Mouse (Mus musculus) stomach, embryonic 16.5 days (tissue): ENCODE data around the gene Dupd1. TPM values are rescaled to one million over a fixed set of nuclear protein-coding genes. Genes with fewer than 3 reads are reported as not detected.

Experiments
- ATAC-seq: fragments of 200-750 bp; cut with Nextera tagmentation; 2 replicates; pipeline ENCODE4 v1.8.0; 2017; ENCODE audit warnings: moderate number of reproducible peaks, moderate TSS enrichment; ENCODE audit not compliant: insufficient read depth, low FRiP score
- H3K27ac ChIP-seq: fragments of 300-500 bp; sonication (generic); 2 replicates; pipeline ENCODE4 v1.5.1; 2014; ENCODE audit warnings: low read length
- H3K27me3 ChIP-seq: fragments of 300-500 bp; sonication (generic); 2 replicates; pipeline ENCODE4 v1.6.1; 2014; ENCODE audit warnings: low read length, control low read depth, mixed read lengths; ENCODE audit not compliant: control insufficient read depth, insufficient read depth
- H3K36me3 ChIP-seq: fragments of 300-500 bp; sonication (generic); 2 replicates; pipeline ENCODE4 v1.6.1; 2014; ENCODE audit warnings: low read length; ENCODE audit not compliant: control insufficient read depth, insufficient read depth
- H3K4me1 ChIP-seq: fragments of 300-500 bp; sonication (generic); 2 replicates; pipeline ENCODE4 v1.6.1; 2014; ENCODE audit warnings: low read length, control low read depth, mixed read lengths; ENCODE audit not compliant: control insufficient read depth, insufficient read depth
- H3K4me2 ChIP-seq: fragments of 300-500 bp; sonication (generic); 2 replicates; pipeline ENCODE4 v1.6.1; 2014; ENCODE audit warnings: low read depth, low read length, mixed read lengths
- H3K4me3 ChIP-seq: fragments of 300-500 bp; sonication (generic); replicated peaks from 2 replicates; pipeline ENCODE4 v1.5.1; 2014; ENCODE audit warnings: mild to moderate bottlenecking, low read length
- H3K9ac ChIP-seq: fragments of 300-500 bp; sonication (generic); 2 replicates; pipeline ENCODE4 v1.6.1; 2014; ENCODE audit warnings: low read length
- H3K9me3 ChIP-seq: fragments of 300-500 bp; sonication (generic); replicated peaks from 2 replicates; pipeline ENCODE4 v1.6.1; 2016; ENCODE audit warnings: low read length, control low read depth; ENCODE audit not compliant: control insufficient read depth
- WGBS: fragments of 180-500 bp; shearing (Covaris S2); extraction: QIAGEN DNeasy Blood & Tissue Kit; methylation state at CpG from one replicate; pipeline ENCODE4 v1.1.7; 2014; 5-methylcytosine and 5-hydroxymethylcytosine counted together
- polyA plus RNA-seq: library from polyadenylated mRNA; unstranded; fragments of >200 nt; fragmentation: Nextera tagmentation; extraction: Ambion mirVana; gene quantifications from 2 replicates; pipeline ENCODE4 v1.2.1, GENCODE M21; 2015

The Dupd1 gene
- polyA plus RNA-seq, 1 experiment from 2014 or later: 0.81 TPM

DNA sequence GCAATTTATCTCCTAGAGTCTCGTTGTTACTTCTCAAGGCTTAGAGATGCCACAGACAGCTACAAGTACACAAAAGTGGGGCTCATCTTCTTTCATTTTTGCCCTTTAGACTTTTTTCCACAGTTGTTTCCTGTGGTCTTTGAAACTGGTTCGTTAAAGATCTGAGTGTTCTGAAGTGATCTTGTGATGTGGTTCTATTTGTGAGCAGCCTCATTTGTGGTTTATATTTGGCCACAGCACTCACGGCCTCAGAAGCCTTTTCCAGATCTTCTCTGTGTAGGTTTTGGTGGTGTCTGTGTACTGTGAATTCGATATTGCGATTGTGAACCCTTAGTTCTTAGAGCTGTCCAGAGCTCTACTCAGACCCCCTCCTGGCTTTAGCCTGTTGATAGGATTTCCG lies 77.8 kb downstream of the Dupd1 start:
- Histone ChIP-seq H3K27ac (no peak overlapping the region), H3K27me3 (no peaks in the 10 kb centered on the region), H3K4me1 (peaks cover 8% of the 10 kb centered on the region; the same call in 1 of the 2 replicates), H3K4me3 (no peak overlapping the region), H3K4me2 (no peak overlapping the region), H3K9me3 (no peaks in the 10 kb centered on the region), H3K9ac (no peak overlapping the region), H3K36me3 (no peaks in the 10 kb centered on the region)
- no peak for ATAC-seq
- WGBS: 76% methylated on average over 6 of the region's 6 CpGs

DNA sequence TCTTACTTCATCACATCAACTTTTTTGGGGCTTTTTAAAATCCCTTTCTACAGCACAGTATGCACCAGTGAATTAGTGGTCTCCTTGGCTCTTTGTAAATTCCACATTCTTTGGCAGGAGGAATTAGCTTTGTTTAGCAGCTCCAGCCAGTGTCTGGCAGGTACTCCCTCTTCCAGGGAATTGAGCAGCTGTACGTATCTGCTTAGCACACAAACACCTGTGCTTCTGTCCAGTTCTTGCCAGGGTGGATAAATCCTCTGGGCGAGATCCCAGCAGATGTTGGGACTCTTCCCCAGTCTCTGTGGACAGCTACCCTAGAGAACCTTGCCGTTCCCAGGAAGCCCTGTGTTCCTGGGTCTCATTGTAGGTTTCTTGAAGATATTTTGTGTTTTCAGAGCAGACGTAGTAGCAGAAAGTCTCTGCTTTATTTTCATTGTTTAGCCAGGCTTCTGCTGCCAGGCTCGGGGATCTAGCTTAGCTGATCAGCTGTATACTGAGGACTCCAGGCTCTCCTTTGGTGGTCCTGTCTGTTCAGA lies 82.6 kb downstream of the Dupd1 start:
- Histone ChIP-seq H3K9ac (no peak overlapping the region), H3K27me3 (no peaks in the 10 kb centered on the region), H3K9me3 (no peaks in the 10 kb centered on the region), H3K4me3 (no peak overlapping the region), H3K4me2 (no peak overlapping the region), H3K4me1 (peaks cover 8% of the 10 kb centered on the region; the same call in 1 of the 2 replicates), H3K36me3 (0 out of 2 replicates have a peak, but pooled peaks cover 9% of the 10 kb centered on the region), H3K27ac (peak overlapping the region; percentile 36; the same call in 1 of the 2 replicates)
- WGBS: 49% methylated on average over 5 of the region's 5 CpGs
- ATAC-seq: peak; percentile 29; the same call in 1 of the 2 replicates

Other genes with a start within 250 kb of the Dupd1 start
- gene Kat6b, start 233.1 kb downstream of the Dupd1 start, polyA plus RNA-seq: 12.5 TPM in 2 replicates
- gene Samd8, start 36.0 kb upstream of the Dupd1 start, polyA plus RNA-seq: 12.1 and 13.7 TPM in 2 replicates
- gene Dusp13, start 36.6 kb upstream of the Dupd1 start, polyA plus RNA-seq: 0.84 TPM in 1 of 2 replicates, not detected in the other
- 289 and 297 TPM in 2 replicates for gene Vdac2, start 110.7 kb upstream of the Dupd1 start, polyA plus RNA-seq
- gene Comtd1, start 134.4 kb upstream of the Dupd1 start, polyA plus RNA-seq: 36.8 and 39.0 TPM in 2 replicates